Mouse (Mus musculus) liver, embryonic 15.5 days (tissue): ENCODE measurements around the gene Kif3c. TPM values are rescaled to one million over a fixed set of nuclear protein-coding genes. Genes with fewer than 3 reads are reported as not detected.

ENCODE experiments used
- ATAC-seq: fragments of 200-750 bp; cut with Nextera tagmentation; 2 replicates; pipeline ENCODE4 v1.8.0; 2017; ENCODE audit warnings: moderate number of reproducible peaks, mild to moderate bottlenecking, moderate library complexity; ENCODE audit not compliant: insufficient read depth
- H3K27ac ChIP-seq: fragments of 300-500 bp; sonication (generic); replicated peaks from 2 replicates; pipeline ENCODE4 v1.5.1; 2015; ENCODE audit warnings: mild to moderate bottlenecking, inconsistent platforms
- H3K27me3 ChIP-seq: fragments of 300-500 bp; sonication (generic); 2 replicates; pipeline ENCODE4 v1.6.1; 2015; ENCODE audit warnings: mild to moderate bottlenecking, inconsistent platforms
- H3K36me3 ChIP-seq: fragments of 300-500 bp; sonication (generic); replicated peaks from 2 replicates; pipeline ENCODE4 v1.6.1; 2015; ENCODE audit warnings: moderate library complexity, mild to moderate bottlenecking, inconsistent platforms
- H3K4me1 ChIP-seq: fragments of 300-500 bp; sonication (generic); replicated peaks from 2 replicates; pipeline ENCODE4 v1.6.1; 2015; ENCODE audit warnings: inconsistent platforms
- H3K4me2 ChIP-seq: fragments of 300-500 bp; sonication (generic); 2 replicates; pipeline ENCODE4 v1.6.1; 2015; ENCODE audit warnings: moderate library complexity, mild to moderate bottlenecking, inconsistent platforms
- H3K4me3 ChIP-seq: fragments of 300-500 bp; sonication (generic); replicated peaks from 2 replicates; pipeline ENCODE4 v1.5.1; 2015; ENCODE audit warnings: mild to moderate bottlenecking, inconsistent platforms
- H3K9ac ChIP-seq: fragments of 300-500 bp; sonication (generic); 2 replicates; pipeline ENCODE4 v1.6.1; 2015; ENCODE audit warnings: moderate library complexity, mild to moderate bottlenecking, inconsistent platforms
- H3K9me3 ChIP-seq: fragments of 300-500 bp; sonication (generic); replicated peaks from 2 replicates; pipeline ENCODE4 v1.6.1; 2016; ENCODE audit warnings: inconsistent platforms
- WGBS: fragments of 180-500 bp; shearing (Covaris S2); methylation state at CpG from one replicate; pipeline ENCODE4 v1.1.7; 2015; ENCODE audit warnings: mixed read lengths; ENCODE audit not compliant: insufficient replicate concordance; 5-methylcytosine and 5-hydroxymethylcytosine counted together
- polyA plus RNA-seq: library from polyadenylated mRNA; unstranded; fragments of >200 nt; fragmentation: Nextera tagmentation; extraction: Ambion mirVana; gene quantifications from 2 replicates; pipeline ENCODE4 v1.2.1, GENCODE M21; 2015

The Kif3c gene
- polyA plus RNA-seq, 1 experiment from 2014 or later, result 0.81 TPM

DNA sequence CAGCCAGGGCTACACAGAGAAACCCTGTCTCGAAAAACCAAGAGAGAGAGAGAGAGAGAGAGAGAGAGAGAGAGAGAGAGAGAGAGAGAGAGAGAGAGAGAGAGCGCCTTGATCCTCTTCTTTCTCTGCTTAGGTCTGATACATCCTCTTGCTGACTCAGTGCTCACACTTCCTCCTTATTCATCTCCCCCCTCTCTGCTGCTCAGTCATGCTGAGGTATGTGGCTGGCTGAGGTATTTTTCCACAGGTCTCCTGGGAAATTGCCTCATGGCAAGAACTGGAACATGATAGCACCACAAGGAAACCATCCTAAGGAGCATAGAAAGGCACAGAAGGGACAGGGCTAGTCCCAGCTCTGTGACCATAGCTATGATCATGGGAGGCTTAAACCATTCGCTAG, 15.5 kb upstream of the Kif3c start:
- Histone ChIP-seq H3K36me3 (no peaks in the 10 kb centered on the region), H3K27ac (no peak overlapping the region), H3K4me3 (no peak overlapping the region), H3K27me3 (no peaks in the 10 kb centered on the region), H3K9ac (no peak overlapping the region), H3K4me1 (no peaks in the 10 kb centered on the region), H3K4me2 (no peak overlapping the region), H3K9me3 (no peaks in the 10 kb centered on the region)
- WGBS, result 49% methylated on average over 2 of the region's 3 CpGs
- no peak for ATAC-seq

GRCm38 (mm10) chr12:3350136-3350535, 14.8 kb upstream of the Kif3c start:
- 50% methylated on average over 5 of the region's 5 CpGs for WGBS
- H3K4me2 ChIP-seq, result no peak overlapping the region

DNA sequence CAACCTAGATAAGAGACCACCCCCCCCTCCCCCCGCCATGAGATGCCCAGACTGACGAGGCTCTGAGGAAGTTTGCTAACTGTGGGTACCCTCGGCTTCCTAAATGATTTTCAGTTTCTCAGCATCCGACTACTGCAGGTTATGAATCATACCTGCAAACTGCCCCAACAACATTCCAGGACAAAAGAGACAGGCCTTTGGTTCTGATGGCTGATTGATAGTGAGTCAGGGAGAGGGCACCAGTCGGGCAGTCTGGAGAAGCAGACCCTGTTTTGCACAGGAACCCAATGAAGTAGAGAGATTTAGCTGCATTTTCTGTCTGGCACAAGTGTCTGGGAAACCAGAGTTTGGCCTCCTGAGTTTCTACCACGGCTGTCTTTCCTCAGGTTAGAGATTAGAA, 12.7 kb upstream of the Kif3c start:
- no peaks in the 10 kb centered on the region for H3K36me3 ChIP-seq
- WGBS, result 51% methylated on average over 6 of the region's 6 CpGs
- ATAC-seq, result no peak

More at GRCm38 (mm10) chr12:3350136-3350535, 14.8 kb upstream of the Kif3c start:
- H3K27ac ChIP-seq, result no peak overlapping the region
- H3K9ac ChIP-seq, result no peak overlapping the region
- no peak for ATAC-seq
- H3K27me3 ChIP-seq, result no peaks in the 10 kb centered on the region
- no peaks in the 10 kb centered on the region for H3K9me3 ChIP-seq
- no peaks in the 10 kb centered on the region for H3K4me1 ChIP-seq
- no peaks in the 10 kb centered on the region for H3K36me3 ChIP-seq
- H3K4me3 ChIP-seq, result no peak overlapping the region

DNA sequence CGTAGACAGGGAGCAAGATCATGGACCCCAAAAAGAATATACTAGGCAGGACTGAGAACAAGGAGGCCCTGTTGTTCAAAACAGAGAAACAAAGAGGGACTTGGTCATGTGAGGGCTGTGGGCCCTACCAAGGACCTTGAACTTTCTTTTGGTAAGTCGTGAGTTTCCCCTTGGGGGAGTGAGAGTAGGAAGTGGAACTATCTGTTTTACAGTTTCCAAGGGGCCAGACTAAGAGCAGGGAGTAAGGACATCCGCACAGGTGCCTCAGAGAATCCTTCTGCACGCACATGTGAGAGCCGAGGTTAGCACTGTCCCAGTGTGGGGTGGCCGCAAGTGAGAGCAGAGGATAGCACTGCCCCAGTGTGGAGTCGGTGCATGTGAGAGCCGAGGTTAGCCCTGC, 9.9 kb upstream of the Kif3c start:
- Histone ChIP-seq H3K36me3 (no peaks in the 10 kb centered on the region), H3K9me3 (no peaks in the 10 kb centered on the region), H3K27ac (no peak overlapping the region), H3K4me1 (peaks cover 3% of the 10 kb centered on the region; the same call in 1 of the 2 replicates), H3K27me3 (no peaks in the 10 kb centered on the region), H3K9ac (no peak overlapping the region), H3K4me2 (no peak overlapping the region), H3K4me3 (no peak overlapping the region)
- no peak for ATAC-seq
- 69% methylated on average over 8 of the region's 8 CpGs for WGBS

More for the DNA sequence above, 12.7 kb upstream of the Kif3c start:
- no peak overlapping the region for H3K4me3 ChIP-seq
- no peak overlapping the region for H3K27ac ChIP-seq
- no peaks in the 10 kb centered on the region for H3K27me3 ChIP-seq
- no peak overlapping the region for H3K9ac ChIP-seq
- H3K4me2 ChIP-seq, result no peak overlapping the region
- H3K9me3 ChIP-seq, result no peaks in the 10 kb centered on the region
- H3K4me1 ChIP-seq, result no peaks in the 10 kb centered on the region

DNA sequence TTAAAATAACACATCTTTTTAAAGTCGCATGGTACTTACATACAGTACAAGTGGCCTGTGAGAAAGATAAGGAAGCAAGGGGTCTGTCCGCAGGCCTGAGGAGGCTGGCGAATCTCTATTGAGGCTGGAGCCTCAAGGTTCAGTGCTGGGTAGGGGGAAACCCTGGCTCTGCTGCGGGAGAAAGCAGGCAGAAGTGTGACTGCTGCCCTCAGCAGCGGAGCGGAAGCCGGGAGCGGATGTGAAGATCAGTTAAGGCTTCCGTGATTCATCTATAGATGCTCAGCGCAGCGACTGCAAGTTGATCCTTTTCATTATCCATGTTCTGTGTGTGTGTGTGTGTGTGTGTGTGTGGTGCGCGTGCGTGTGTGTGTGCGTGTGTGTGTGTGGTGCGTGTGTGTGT, 8.1 kb upstream of the Kif3c start:
- no peak for ATAC-seq
- H3K9ac ChIP-seq, result no peak overlapping the region
- H3K27ac ChIP-seq, result no peak overlapping the region
- no peak overlapping the region for H3K4me2 ChIP-seq
- H3K9me3 ChIP-seq, result no peaks in the 10 kb centered on the region
- H3K4me1 ChIP-seq, result peaks cover 3% of the 10 kb centered on the region; the same call in 1 of the 2 replicates
- H3K27me3 ChIP-seq, result no peaks in the 10 kb centered on the region
- no peak overlapping the region for H3K4me3 ChIP-seq
- WGBS, result 48% methylated on average over 15 of the region's 16 CpGs
- no peaks in the 10 kb centered on the region for H3K36me3 ChIP-seq

DNA sequence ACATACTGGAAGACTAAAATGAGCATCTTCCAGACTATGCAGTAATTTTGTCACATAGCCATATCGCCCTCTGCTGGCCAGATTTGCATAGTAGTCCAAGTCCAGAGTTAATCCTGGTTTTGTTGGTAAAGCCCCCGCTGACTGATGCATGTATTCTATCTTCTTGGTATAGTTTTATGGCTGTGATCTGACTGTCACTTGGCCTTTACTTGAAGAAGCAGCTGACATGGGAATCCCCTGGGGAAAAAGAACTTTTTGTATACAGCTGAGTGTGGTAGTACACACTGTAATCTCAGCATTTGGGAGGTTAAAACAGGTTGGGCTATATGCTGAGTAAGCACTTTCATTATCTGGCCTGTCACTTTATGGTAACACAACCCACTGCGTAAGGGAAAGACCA, 5.6 kb upstream of the Kif3c start:
- peak; percentile 42; the same call in 1 of the 2 replicates for ATAC-seq
- Histone ChIP-seq H3K27ac (no peak overlapping the region), H3K9me3 (no peaks in the 10 kb centered on the region), H3K36me3 (no peaks in the 10 kb centered on the region), H3K4me2 (peak overlapping the region; percentile 8; the same call in 1 of the 2 replicates), H3K9ac (no peak overlapping the region), H3K27me3 (no peaks in the 10 kb centered on the region), H3K4me1 (peaks cover 3% of the 10 kb centered on the region; the same call in 1 of the 2 replicates), H3K4me3 (no peak overlapping the region)
- WGBS, result 11% methylated on average over 3 of the region's 3 CpGs

DNA sequence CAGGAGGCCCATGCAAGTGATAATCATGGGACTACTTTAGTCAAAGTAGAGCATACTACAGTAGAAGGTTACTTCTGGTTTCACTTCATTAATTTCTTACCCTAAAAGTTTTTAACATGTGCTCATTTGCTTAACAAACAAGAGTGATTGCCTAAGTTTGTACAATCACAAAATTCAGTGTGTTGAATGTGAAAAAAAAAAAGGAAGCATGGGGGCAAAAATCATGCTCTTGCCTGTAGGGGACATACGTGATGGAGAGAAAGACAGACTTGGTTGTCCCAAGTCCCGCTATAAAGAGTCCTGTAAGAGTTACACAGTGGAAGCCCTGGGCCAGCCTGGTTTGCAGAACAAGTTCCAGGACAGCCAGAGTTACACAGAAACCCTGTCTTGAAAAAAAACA, 4.9 kb upstream of the Kif3c start:
- no peak for ATAC-seq
- Histone ChIP-seq H3K9me3 (no peaks in the 10 kb centered on the region), H3K27ac (no peak overlapping the region), H3K36me3 (no peaks in the 10 kb centered on the region), H3K4me3 (no peak overlapping the region), H3K4me1 (peaks cover 7% of the 10 kb centered on the region; the same call in 1 of the 2 replicates), H3K9ac (no peak overlapping the region), H3K27me3 (peaks cover 4% of the 10 kb centered on the region), H3K4me2 (no peak overlapping the region)
- WGBS, result 64% methylated on average over 2 of the region's 2 CpGs

GRCm38 (mm10) chr12:3364076-3364475, 856 bp upstream of the Kif3c start:
- Histone ChIP-seq H3K36me3 (no peaks in the 10 kb centered on the region), H3K4me2 (no peak overlapping the region), H3K4me1 (peaks cover 16% of the 10 kb centered on the region; the same call in 1 of the 2 replicates), H3K9ac (no peak overlapping the region), H3K9me3 (no peaks in the 10 kb centered on the region), H3K4me3 (no peak overlapping the region), H3K27ac (no peak overlapping the region), H3K27me3 (peaks cover 26% of the 10 kb centered on the region)
- WGBS, result 73% methylated on average over 5 of the region's 5 CpGs
- no peak for ATAC-seq

DNA sequence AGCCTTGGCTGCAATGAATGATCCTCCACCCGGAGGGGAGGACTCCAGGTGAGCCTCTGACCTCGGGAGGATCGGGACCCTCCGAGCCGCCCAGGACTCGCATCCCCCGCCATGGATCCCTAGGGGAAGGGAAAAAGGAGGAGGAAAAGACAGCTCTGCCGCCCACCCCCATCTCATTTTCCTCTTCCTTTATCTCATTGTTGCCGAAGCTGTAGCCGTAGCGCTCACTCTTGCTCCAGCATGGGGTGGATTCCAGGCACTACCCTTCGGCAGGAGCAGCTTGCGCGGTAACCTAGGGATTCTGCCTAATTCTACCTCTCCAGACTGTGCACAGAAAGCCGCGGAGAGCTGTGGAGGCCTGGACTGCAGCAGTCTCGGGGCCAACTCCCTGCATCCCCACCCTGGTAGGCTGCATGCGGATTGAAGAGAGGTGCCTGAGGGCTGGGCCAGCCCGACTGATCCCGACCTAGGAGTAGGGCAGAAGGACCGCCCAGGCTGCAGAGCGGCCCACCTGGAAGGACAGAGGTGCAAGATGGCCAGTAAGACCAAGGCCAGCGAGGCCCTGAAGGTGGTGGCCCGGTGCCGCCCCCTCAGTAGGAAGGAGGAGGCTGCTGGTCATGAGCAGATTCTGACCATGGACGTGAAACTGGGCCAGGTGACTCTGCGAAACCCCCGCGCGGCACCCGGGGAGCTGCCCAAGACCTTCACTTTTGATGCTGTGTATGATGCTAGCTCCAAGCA, 687 bp downstream of the Kif3c start:
- H3K9ac ChIP-seq, result peak overlapping the region; percentile 35; the same call in 1 of the 2 replicates
- ATAC-seq, result 0 out of 2 replicates have a peak, but pooled peaks have one; percentile 17

GRCm38 (mm10) chr12:3366190-3366956, 1.4 kb downstream of the Kif3c start:
- peaks cover 14% of the 10 kb centered on the region; the same call in 1 of the 2 replicates for H3K4me1 ChIP-seq
- peaks cover 26% of the 10 kb centered on the region for H3K27me3 ChIP-seq
- no peak for ATAC-seq
- H3K9me3 ChIP-seq, result no peaks in the 10 kb centered on the region
- H3K4me3 ChIP-seq, result peak overlapping the region; percentile 67
- no peak overlapping the region for H3K27ac ChIP-seq
- no peaks in the 10 kb centered on the region for H3K36me3 ChIP-seq
- H3K4me2 ChIP-seq, result peak overlapping the region; percentile 81
- no peak overlapping the region for H3K9ac ChIP-seq
- 60% methylated on average over 22 of the region's 22 CpGs for WGBS

More for the DNA sequence above, 687 bp downstream of the Kif3c start:
- Histone ChIP-seq H3K27ac (no peak overlapping the region), H3K27me3 (peaks cover 26% of the 10 kb centered on the region), H3K4me3 (peak overlapping the region; percentile 67), H3K36me3 (no peaks in the 10 kb centered on the region), H3K9me3 (no peaks in the 10 kb centered on the region), H3K4me1 (peaks cover 14% of the 10 kb centered on the region; the same call in 1 of the 2 replicates), H3K4me2 (peak overlapping the region; percentile 81)
- WGBS, result 9% methylated on average over 31 of the region's 31 CpGs

DNA sequence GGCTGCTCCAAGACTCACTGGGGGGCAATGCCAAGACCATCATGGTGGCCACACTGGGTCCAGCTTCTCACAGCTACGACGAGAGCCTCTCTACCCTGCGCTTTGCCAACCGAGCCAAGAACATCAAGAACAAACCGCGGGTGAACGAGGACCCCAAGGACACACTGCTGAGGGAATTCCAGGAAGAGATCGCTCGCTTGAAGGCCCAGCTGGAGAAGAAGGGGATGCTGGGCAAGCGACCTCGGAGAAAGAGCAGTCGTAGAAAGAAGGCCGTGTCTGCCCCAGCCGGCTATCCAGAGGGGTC, 2.0 kb downstream of the Kif3c start:
- H3K9ac ChIP-seq, result no peak overlapping the region
- H3K27ac ChIP-seq, result no peak overlapping the region
- H3K36me3 ChIP-seq, result no peaks in the 10 kb centered on the region
- no peak overlapping the region for H3K4me2 ChIP-seq
- no peaks in the 10 kb centered on the region for H3K9me3 ChIP-seq
- peaks cover 14% of the 10 kb centered on the region; the same call in 1 of the 2 replicates for H3K4me1 ChIP-seq
- H3K4me3 ChIP-seq, result no peak overlapping the region
- peaks cover 26% of the 10 kb centered on the region for H3K27me3 ChIP-seq
- 83% methylated on average over 14 of the region's 14 CpGs for WGBS
- no peak for ATAC-seq
